Mouse (Mus musculus): ENCODE results near the gene Cdkal1. TPM values are rescaled to one million over a fixed set of nuclear protein-coding genes. Genes with fewer than 3 reads are reported as not detected.

Gene Cdkal1
- polyA plus RNA-seq, 1 experiment from 2014 or later: 29.9 TPM

- 0 out of 2 replicates have a peak, but pooled peaks have one; percentile 22 for ATAC-seq (ENCODE audit: insufficient read depth, low FRiP score, low read depth)
- Histone ChIP-seq H3K9me3 (no peaks in the 10 kb centered on the region), H3K4me3 (replicated peaks) (no peak overlapping the region), H3K36me3 (no peaks in the 10 kb centered on the region), H3K4me2 (no peak overlapping the region), H3K4me1 (no peaks in the 10 kb centered on the region), H3K27ac (no peak overlapping the region), H3K9ac (no peak overlapping the region), H3K27me3 (replicated peaks) (no peaks in the 10 kb centered on the region)
These were observed 121.0 kb downstream of the Cdkal1 start for GRCm38 (mm10) chr13:29734496-29734895.

GRCm38 (mm10) chr13:29726154-29726825 lies 129.2 kb downstream of the Cdkal1 start:
- no peak for ATAC-seq (ENCODE audit: insufficient read depth, low FRiP score, low read depth)
- Histone ChIP-seq H3K9me3 (no peaks in the 10 kb centered on the region), H3K36me3 (no peaks in the 10 kb centered on the region), H3K4me3 (replicated peaks) (no peak overlapping the region), H3K4me2 (no peak overlapping the region), H3K9ac (no peak overlapping the region), H3K27me3 (replicated peaks) (no peaks in the 10 kb centered on the region), H3K27ac (no peak overlapping the region), H3K4me1 (no peaks in the 10 kb centered on the region)
- WGBS: 79% methylated on average over 5 of the region's 5 CpGs

GRCm38 (mm10) chr13:29724855-29725254 lies 130.6 kb downstream of the Cdkal1 start:
- no peak overlapping the region for H3K4me2 ChIP-seq
- no peak overlapping the region for H3K9ac ChIP-seq
- no peak overlapping the region for H3K4me3 ChIP-seq (replicated peaks)
- H3K4me1 ChIP-seq: no peaks in the 10 kb centered on the region
- no peaks in the 10 kb centered on the region for H3K27me3 ChIP-seq (replicated peaks)
- H3K36me3 ChIP-seq: no peaks in the 10 kb centered on the region
- no peaks in the 10 kb centered on the region for H3K9me3 ChIP-seq
- no peak for ATAC-seq (ENCODE audit: insufficient read depth, low FRiP score, low read depth)
- H3K27ac ChIP-seq: no peak overlapping the region
- WGBS: 81% methylated on average over 6 of the region's 6 CpGs

GRCm38 (mm10) chr13:29723150-29723549 lies 132.3 kb downstream of the Cdkal1 start:
- 74% methylated on average over 1 of the region's 1 CpGs for WGBS

GRCm38 (mm10) chr13:29721206-29721605 lies 134.3 kb downstream of the Cdkal1 start:
- Histone ChIP-seq H3K4me1 (no peaks in the 10 kb centered on the region), H3K9ac (no peak overlapping the region), H3K27me3 (replicated peaks) (no peaks in the 10 kb centered on the region), H3K4me2 (no peak overlapping the region), H3K4me3 (replicated peaks) (no peak overlapping the region), H3K36me3 (no peaks in the 10 kb centered on the region), H3K9me3 (no peaks in the 10 kb centered on the region), H3K27ac (no peak overlapping the region)
- no peak for ATAC-seq (ENCODE audit: insufficient read depth, low FRiP score, low read depth)
- 91% methylated on average over 5 of the region's 5 CpGs for WGBS

More at GRCm38 (mm10) chr13:29723150-29723549, 132.3 kb downstream of the Cdkal1 start:
- H3K4me2 ChIP-seq: no peak overlapping the region
- no peaks in the 10 kb centered on the region for H3K36me3 ChIP-seq
- no peaks in the 10 kb centered on the region for H3K27me3 ChIP-seq (replicated peaks)
- H3K27ac ChIP-seq: no peak overlapping the region
- no peak for ATAC-seq (ENCODE audit: insufficient read depth, low FRiP score, low read depth)
- H3K9ac ChIP-seq: no peak overlapping the region
- H3K4me3 ChIP-seq (replicated peaks): no peak overlapping the region
- no peaks in the 10 kb centered on the region for H3K9me3 ChIP-seq
- H3K4me1 ChIP-seq: no peaks in the 10 kb centered on the region

- Histone ChIP-seq H3K4me2 (no peak overlapping the region), H3K9ac (no peak overlapping the region), H3K36me3 (no peaks in the 10 kb centered on the region), H3K4me3 (replicated peaks) (no peak overlapping the region), H3K4me1 (no peaks in the 10 kb centered on the region), H3K27me3 (replicated peaks) (no peaks in the 10 kb centered on the region), H3K9me3 (no peaks in the 10 kb centered on the region), H3K27ac (no peak overlapping the region)
- WGBS: 76% methylated on average over 4 of the region's 4 CpGs
- no peak for ATAC-seq (ENCODE audit: insufficient read depth, low FRiP score, low read depth)
These were observed 138.9 kb downstream of the Cdkal1 start for GRCm38 (mm10) chr13:29716550-29716949.

GRCm38 (mm10) chr13:29715241-29715841 lies 140.1 kb downstream of the Cdkal1 start:
- no peak for ATAC-seq (ENCODE audit: insufficient read depth, low FRiP score, low read depth)
- WGBS: 52% methylated on average over 3 of the region's 3 CpGs
- H3K27ac ChIP-seq: no peak overlapping the region

GRCm38 (mm10) chr13:29707620-29708019 lies 147.9 kb downstream of the Cdkal1 start:
- H3K27ac ChIP-seq: no peak overlapping the region
- 59% methylated on average over 3 of the region's 3 CpGs for WGBS
- H3K9me3 ChIP-seq: no peaks in the 10 kb centered on the region
- H3K9ac ChIP-seq: no peak overlapping the region
- H3K4me1 ChIP-seq: 0 out of 2 replicates have a peak, but pooled peaks cover 3% of the 10 kb centered on the region
- 0 out of 2 replicates have a peak, but pooled peaks cover 3% of the 10 kb centered on the region for H3K36me3 ChIP-seq
- no peak overlapping the region for H3K4me2 ChIP-seq
- no peak for ATAC-seq (ENCODE audit: insufficient read depth, low FRiP score, low read depth)
- H3K27me3 ChIP-seq (replicated peaks): no peaks in the 10 kb centered on the region
- no peak overlapping the region for H3K4me3 ChIP-seq (replicated peaks)

More at GRCm38 (mm10) chr13:29715241-29715841, 140.1 kb downstream of the Cdkal1 start:
- Histone ChIP-seq H3K9me3 (no peaks in the 10 kb centered on the region), H3K4me3 (replicated peaks) (no peak overlapping the region), H3K4me1 (no peaks in the 10 kb centered on the region), H3K9ac (no peak overlapping the region), H3K4me2 (no peak overlapping the region), H3K36me3 (no peaks in the 10 kb centered on the region), H3K27me3 (replicated peaks) (no peaks in the 10 kb centered on the region)

- no peak overlapping the region for H3K27ac ChIP-seq
- no peak overlapping the region for H3K4me3 ChIP-seq (replicated peaks)
- ATAC-seq (ENCODE audit: insufficient read depth, low FRiP score, low read depth): no peak
- H3K4me1 ChIP-seq: no peaks in the 10 kb centered on the region
- no peak overlapping the region for H3K9ac ChIP-seq
- no peaks in the 10 kb centered on the region for H3K27me3 ChIP-seq (replicated peaks)
- no peak overlapping the region for H3K4me2 ChIP-seq
- no peaks in the 10 kb centered on the region for H3K9me3 ChIP-seq
- 50% methylated on average over 1 of the region's 1 CpGs for WGBS
- H3K36me3 ChIP-seq: no peaks in the 10 kb centered on the region
These were observed 154.1 kb downstream of the Cdkal1 start for GRCm38 (mm10) chr13:29701400-29701799.

GRCm38 (mm10) chr13:29699896-29700295 lies 155.6 kb downstream of the Cdkal1 start:
- 89% methylated on average over 5 of the region's 5 CpGs for WGBS
- no peak overlapping the region for H3K9ac ChIP-seq
- H3K27me3 ChIP-seq (replicated peaks): no peaks in the 10 kb centered on the region
- H3K9me3 ChIP-seq: no peaks in the 10 kb centered on the region
- no peak overlapping the region for H3K4me3 ChIP-seq (replicated peaks)
- no peak for ATAC-seq (ENCODE audit: insufficient read depth, low FRiP score, low read depth)
- no peaks in the 10 kb centered on the region for H3K36me3 ChIP-seq
- H3K27ac ChIP-seq: no peak overlapping the region
- no peak overlapping the region for H3K4me2 ChIP-seq
- no peaks in the 10 kb centered on the region for H3K4me1 ChIP-seq

- no peaks in the 10 kb centered on the region for H3K36me3 ChIP-seq
- no peak overlapping the region for H3K4me2 ChIP-seq
- no peak overlapping the region for H3K9ac ChIP-seq
- H3K9me3 ChIP-seq: no peaks in the 10 kb centered on the region
- H3K4me1 ChIP-seq: no peaks in the 10 kb centered on the region
- no peak overlapping the region for H3K4me3 ChIP-seq (replicated peaks)
- no peak for ATAC-seq (ENCODE audit: insufficient read depth, low FRiP score, low read depth)
- peak overlapping the region; percentile 23 for H3K27ac ChIP-seq
- 43% methylated on average over 5 of the region's 5 CpGs for WGBS
- H3K27me3 ChIP-seq (replicated peaks): no peaks in the 10 kb centered on the region
These were observed 157.0 kb downstream of the Cdkal1 start for GRCm38 (mm10) chr13:29698307-29698985.

GRCm38 (mm10) chr13:29697230-29697629 lies 158.2 kb downstream of the Cdkal1 start:
- H3K27me3 ChIP-seq (replicated peaks): no peaks in the 10 kb centered on the region
- 84% methylated on average over 3 of the region's 3 CpGs for WGBS
- no peaks in the 10 kb centered on the region for H3K36me3 ChIP-seq
- no peak for ATAC-seq (ENCODE audit: insufficient read depth, low FRiP score, low read depth)
- no peak overlapping the region for H3K9ac ChIP-seq
- H3K4me3 ChIP-seq (replicated peaks): no peak overlapping the region
- no peak overlapping the region for H3K4me2 ChIP-seq
- H3K27ac ChIP-seq: no peak overlapping the region
- no peaks in the 10 kb centered on the region for H3K9me3 ChIP-seq
- H3K4me1 ChIP-seq: no peaks in the 10 kb centered on the region

Data from stomach, embryonic 15.5 days (tissue).